Mouse (Mus musculus) spleen, adult 2 months (tissue): ENCODE results near the gene Ankfn1.

Source experiments
- CTCF ChIP-seq: fragments of 200-500 bp; IDR thresholded peaks from 2 replicates; pipeline ENCODE4 v1.5.1; 2011; ENCODE audit warnings: mild to moderate bottlenecking, inconsistent platforms; ENCODE audit not compliant: insufficient read depth, insufficient read length, insufficient replicate concordance; ENCODE audit errors: extremely low read depth
- POLR2A ChIP-seq: fragments of 200-500 bp; IDR thresholded peaks from 2 replicates; pipeline ENCODE4 v1.6.1; 2011; ENCODE audit warnings: low read depth, low read length, inconsistent platforms

DNA sequence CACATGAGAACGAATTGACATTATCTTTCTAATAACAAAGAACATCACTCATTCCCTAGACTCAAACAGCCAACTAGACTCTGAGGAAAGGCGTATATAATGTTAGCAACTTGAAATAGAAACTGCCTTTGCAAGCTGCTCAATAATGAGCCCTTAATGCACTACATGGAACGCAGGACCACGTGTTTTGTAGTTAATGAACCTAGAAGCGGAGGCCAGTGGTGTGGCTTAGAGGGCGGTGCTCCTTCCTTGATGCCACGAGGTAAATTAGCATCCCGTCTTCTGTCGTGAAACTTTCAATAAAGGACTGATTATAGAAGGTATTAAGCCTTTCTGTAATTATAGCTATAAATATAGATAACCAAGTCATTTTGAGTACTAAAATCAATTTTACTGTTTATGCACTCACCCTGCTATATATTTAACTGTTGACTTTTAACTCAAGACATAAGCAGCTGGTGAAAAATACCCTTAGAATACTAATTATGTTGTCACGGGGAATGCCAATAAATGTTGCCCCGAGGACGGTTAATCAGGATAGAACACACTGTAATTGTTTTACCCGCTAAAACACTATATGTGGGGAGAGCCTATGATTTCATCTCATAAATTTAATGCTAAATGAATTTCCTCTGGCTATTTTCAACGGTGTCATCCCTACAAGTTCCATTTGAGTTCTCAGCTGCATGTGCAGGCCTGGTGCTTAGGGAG is 112.1 kb downstream of the Ankfn1 start:
- TF ChIP-seq POLR2A (no peak), CTCF (no peak)
